Mouse (Mus musculus) forebrain, postnatal 0 days (tissue): ENCODE data around the gene Cstl1. TPM values are rescaled to one million over a fixed set of nuclear protein-coding genes. Genes with fewer than 3 reads are reported as not detected.
A peak's percentile ranks its signal among the peaks of the same experiment; 100 is the strongest.

Source experiments
- ATAC-seq: fragments of 200-750 bp; cut with Nextera tagmentation; 2 replicates; pipeline ENCODE4 v1.8.0; 2017; ENCODE audit warnings: mild to moderate bottlenecking, moderate library complexity
- DNase-seq: peaks from one replicate; pipeline ENCODE4 v3.0.0-alpha.2; 2015
- H3K27ac ChIP-seq: fragments of 300-500 bp; sonication (generic); 2 replicates; pipeline ENCODE4 v1.5.1; 2014; ENCODE audit warnings: low read depth, mild to moderate bottlenecking, antibody characterized with exemption, low read length, moderate library complexity, mixed read lengths
- H3K27me3 ChIP-seq: fragments of 300-500 bp; sonication (generic); 2 replicates; pipeline ENCODE4 v1.6.1; 2014; ENCODE audit warnings: mild to moderate bottlenecking, low read length, mixed read lengths; ENCODE audit not compliant: insufficient read depth
- H3K36me3 ChIP-seq: fragments of 300-500 bp; sonication (generic); 2 replicates; pipeline ENCODE4 v1.6.1; 2014; ENCODE audit warnings: mild to moderate bottlenecking, moderate library complexity; ENCODE audit not compliant: insufficient read depth
- H3K4me1 ChIP-seq: fragments of 300-500 bp; sonication (generic); 2 replicates; pipeline ENCODE4 v1.6.1; 2014; ENCODE audit warnings: antibody characterized with exemption; ENCODE audit not compliant: insufficient read depth
- H3K4me2 ChIP-seq: fragments of 300-500 bp; sonication (generic); 2 replicates; pipeline ENCODE4 v1.6.1; 2014; ENCODE audit warnings: low read depth, mild to moderate bottlenecking, moderate library complexity
- H3K4me3 ChIP-seq: fragments of 300-500 bp; sonication (generic); 2 replicates; pipeline ENCODE4 v1.5.1; 2014; ENCODE audit warnings: low read depth, low read length, mixed read lengths
- H3K9ac ChIP-seq: fragments of 300-500 bp; sonication (generic); 2 replicates; pipeline ENCODE4 v1.6.1; 2014; ENCODE audit warnings: mild to moderate bottlenecking
- H3K9me3 ChIP-seq: fragments of 300-500 bp; sonication (generic); 2 replicates; pipeline ENCODE4 v1.6.1; 2016; ENCODE audit warnings: low read length
- CTCF ChIP-seq: sonication (generic); IDR thresholded peaks from 2 replicates; pipeline ENCODE4 v1.5.1; 2016; ENCODE audit warnings: antibody characterized with exemption, control low read depth, low read depth
- WGBS: fragments of 180-500 bp; shearing (Covaris S2); extraction: QIAGEN DNeasy Blood & Tissue Kit; methylation state at CpG from one replicate; pipeline ENCODE4 v1.1.7; 2014; 5-methylcytosine and 5-hydroxymethylcytosine counted together
- polyA plus RNA-seq: library from polyadenylated mRNA; unstranded; fragments of >200 nt; fragmentation: Nextera tagmentation; extraction: Ambion mirVana; gene quantifications from 2 replicates; pipeline ENCODE4 v1.2.1, GENCODE M21; 2015
- total RNA-seq: library from RNA; depleted of rRNA; stranded (reverse); fragments of >200 nt; gene quantifications from 2 replicates; pipeline ENCODE4 v1.2.3, GENCODE M21; 2014

Cstl1 gene
- total and polyA plus RNA-seq, 2 experiments from 2014 or later, result not detected

DNA sequence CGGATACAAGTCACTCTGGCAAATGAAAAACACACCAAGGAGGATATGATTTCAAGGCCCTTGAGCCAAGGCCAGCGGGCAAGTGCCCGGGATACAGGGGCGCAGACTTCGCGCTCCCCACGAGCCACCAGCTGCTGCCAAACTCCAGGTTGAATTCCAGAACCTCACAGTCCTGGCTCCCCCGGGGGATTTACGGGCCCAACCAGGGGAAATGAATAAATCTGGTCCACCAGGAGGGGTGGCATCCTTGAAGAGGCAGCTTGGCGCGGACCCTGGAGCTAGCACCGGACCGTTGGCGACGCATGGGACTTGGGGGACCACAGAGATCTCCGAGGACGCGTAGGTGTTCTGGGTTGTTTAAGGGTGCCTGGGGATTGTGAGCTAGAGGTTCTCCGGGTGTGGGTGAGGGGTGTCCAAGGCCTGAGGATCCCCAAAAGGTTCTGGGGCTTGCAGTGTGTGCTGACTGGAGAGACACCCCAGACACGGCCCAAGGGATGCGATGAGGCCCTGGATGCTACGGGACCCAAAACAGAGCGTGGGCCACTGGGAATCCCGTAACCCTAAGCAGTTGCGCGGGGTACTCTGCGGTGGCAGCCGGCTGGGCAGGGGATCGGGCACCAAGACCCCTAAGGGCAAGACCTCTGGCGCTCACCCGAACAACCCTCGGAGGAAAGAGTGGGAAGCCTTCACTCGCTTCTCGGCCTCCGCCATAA lies 18.4 kb upstream of the Cstl1 start:
- Histone ChIP-seq H3K4me1 (peaks cover 10% of the 10 kb centered on the region; the same call in 1 of the 2 replicates), H3K36me3 (no peaks in the 10 kb centered on the region), H3K4me3 (peak overlapping the region; percentile 62), H3K4me2 (peak overlapping the region; percentile 89), H3K27ac (peak overlapping the region; percentile 57), H3K27me3 (no peaks in the 10 kb centered on the region), H3K9me3 (no peaks in the 10 kb centered on the region), H3K9ac (peak overlapping the region; percentile 72)
- ATAC-seq (peak; percentile 68), DNase-seq (no peak)
- no peak for TF ChIP-seq CTCF
- WGBS, result 2% methylated on average over 35 of the region's 35 CpGs

- Histone ChIP-seq H3K4me1 (peaks cover 10% of the 10 kb centered on the region; the same call in 1 of the 2 replicates), H3K9ac (peak within 1 kb of the TSS; percentile 72), H3K4me3 (peak within 1 kb of the TSS; percentile 62), H3K36me3 (no peaks in the 10 kb centered on the region), H3K27me3 (no peaks in the 10 kb centered on the region), H3K9me3 (no peaks in the 10 kb centered on the region), H3K4me2 (peak within 1 kb of the TSS; percentile 89), H3K27ac (peak within 1 kb of the TSS; percentile 57)
- 6% methylated on average over 18 of the region's 18 CpGs for WGBS
- DNase-seq (peak; percentile 95), ATAC-seq (peak; percentile 100)
- peak; percentile 34; the same call in 1 of the 2 replicates for TF ChIP-seq CTCF
These were observed 17.7 kb upstream of the Cstl1 start, which contains the start of gene Napb for GRCm38 (mm10) chr2:148732327-148733000. Gene Napb (minus strand): TSS chr2:148732467.

DNA sequence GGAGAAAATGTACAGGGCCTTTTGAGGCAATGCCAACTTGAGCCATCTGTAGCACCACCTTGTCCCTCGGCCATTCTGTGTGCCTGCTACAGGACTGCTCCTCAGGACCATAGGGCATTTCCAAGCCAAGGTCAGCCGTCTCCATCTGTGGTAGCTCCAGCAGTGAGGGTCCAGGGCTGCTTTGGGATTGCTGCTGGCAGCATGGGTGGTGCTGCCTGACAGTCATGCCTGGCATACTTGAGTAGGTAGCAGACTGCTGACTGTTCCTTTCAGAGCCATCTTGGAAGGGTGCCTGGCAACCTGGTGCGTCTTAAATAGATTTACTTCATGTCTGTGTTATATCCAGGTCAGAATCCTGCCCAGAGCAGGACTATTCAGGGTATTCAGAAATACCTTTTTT lies 7.2 kb upstream of the Cstl1 start:
- no peak overlapping the region for H3K9ac ChIP-seq
- H3K4me3 ChIP-seq, result no peak overlapping the region
- H3K4me2 ChIP-seq, result no peak overlapping the region
- H3K9me3 ChIP-seq, result no peaks in the 10 kb centered on the region
- no peaks in the 10 kb centered on the region for H3K4me1 ChIP-seq
- no peak overlapping the region for H3K27ac ChIP-seq
- WGBS, result 34% methylated on average over 3 of the region's 3 CpGs
- no peaks in the 10 kb centered on the region for H3K36me3 ChIP-seq
- ATAC-seq (peak; percentile 71), DNase-seq (peak; percentile 61)
- no peaks in the 10 kb centered on the region for H3K27me3 ChIP-seq
- TF ChIP-seq CTCF, result no peak

- H3K27ac ChIP-seq, result no peak overlapping the region
- H3K4me3 ChIP-seq, result no peak overlapping the region
- no peak for ATAC-seq
- H3K4me2 ChIP-seq, result no peak overlapping the region
- H3K27me3 ChIP-seq, result no peaks in the 10 kb centered on the region
- no peak overlapping the region for H3K9ac ChIP-seq
- TF ChIP-seq CTCF, result no peak
- no peak for DNase-seq
- no peaks in the 10 kb centered on the region for H3K9me3 ChIP-seq
- H3K36me3 ChIP-seq, result no peaks in the 10 kb centered on the region
- H3K4me1 ChIP-seq, result no peaks in the 10 kb centered on the region
- WGBS, result 84% methylated on average over 3 of the region's 3 CpGs
These were observed 6.2 kb upstream of the Cstl1 start for GRCm38 (mm10) chr2:148743846-148744407.

- no peaks in the 10 kb centered on the region for H3K4me1 ChIP-seq
- ATAC-seq (peak; percentile 96), DNase-seq (peak; percentile 96)
- no peaks in the 10 kb centered on the region for H3K36me3 ChIP-seq
- H3K9ac ChIP-seq, result 0 out of 2 replicates have a peak overlapping the region, but pooled peaks have one; percentile 10
- H3K9me3 ChIP-seq, result no peaks in the 10 kb centered on the region
- H3K4me3 ChIP-seq, result peak overlapping the region; percentile 38
- peak; percentile 81 for TF ChIP-seq CTCF
- WGBS, result 16% methylated on average over 15 of the region's 15 CpGs
- no peaks in the 10 kb centered on the region for H3K27me3 ChIP-seq
- H3K4me2 ChIP-seq, result peak overlapping the region; percentile 66
- no peak overlapping the region for H3K27ac ChIP-seq
These were observed 2.0 kb downstream of the Cstl1 start for GRCm38 (mm10) chr2:148751893-148752813.

DNA sequence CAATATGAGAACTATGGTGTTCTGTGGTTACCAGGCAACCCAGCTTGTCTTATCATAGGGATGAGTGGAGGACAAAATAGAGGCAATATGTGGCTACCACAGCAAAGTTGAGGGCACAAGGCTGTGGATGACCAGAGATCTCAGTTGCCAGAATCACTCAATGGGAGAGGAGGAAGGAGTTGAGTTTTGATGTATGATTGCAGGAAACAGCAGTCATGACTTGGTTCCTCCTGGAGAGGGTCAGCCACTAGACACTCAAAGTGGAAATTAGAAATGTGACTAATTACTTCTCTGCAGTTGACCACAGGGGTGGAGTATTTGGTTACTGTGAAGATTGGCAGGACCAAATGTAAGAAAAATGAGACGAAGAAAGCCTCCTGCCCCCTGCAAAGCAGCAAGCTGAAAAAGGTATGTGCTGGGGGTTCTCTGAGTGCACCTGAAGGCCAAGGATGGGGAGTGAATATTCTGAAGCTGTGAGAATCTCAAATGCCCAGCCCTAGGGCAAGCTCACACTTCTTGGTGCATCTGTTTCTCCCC lies 4.2 kb downstream of the Cstl1 start:
- Histone ChIP-seq H3K27me3 (no peaks in the 10 kb centered on the region), H3K36me3 (no peaks in the 10 kb centered on the region), H3K9me3 (no peaks in the 10 kb centered on the region), H3K9ac (no peak overlapping the region), H3K27ac (no peak overlapping the region), H3K4me1 (no peaks in the 10 kb centered on the region), H3K4me3 (no peak overlapping the region), H3K4me2 (no peak overlapping the region)
- DNase-seq, result no peak
- 71% methylated on average over 1 of the region's 1 CpGs for WGBS
- ATAC-seq, result no peak
- no peak for TF ChIP-seq CTCF
